Mouse (Mus musculus): Measurements from ENCODE around the gene Rad51. TPM values are rescaled to one million over a fixed set of nuclear protein-coding genes. Genes with fewer than 3 reads are reported as not detected.

Rad51 gene
- total and polyA plus RNA-seq, 2 experiments from 2014 or later: 1.2 to 8.4 TPM

DNA sequence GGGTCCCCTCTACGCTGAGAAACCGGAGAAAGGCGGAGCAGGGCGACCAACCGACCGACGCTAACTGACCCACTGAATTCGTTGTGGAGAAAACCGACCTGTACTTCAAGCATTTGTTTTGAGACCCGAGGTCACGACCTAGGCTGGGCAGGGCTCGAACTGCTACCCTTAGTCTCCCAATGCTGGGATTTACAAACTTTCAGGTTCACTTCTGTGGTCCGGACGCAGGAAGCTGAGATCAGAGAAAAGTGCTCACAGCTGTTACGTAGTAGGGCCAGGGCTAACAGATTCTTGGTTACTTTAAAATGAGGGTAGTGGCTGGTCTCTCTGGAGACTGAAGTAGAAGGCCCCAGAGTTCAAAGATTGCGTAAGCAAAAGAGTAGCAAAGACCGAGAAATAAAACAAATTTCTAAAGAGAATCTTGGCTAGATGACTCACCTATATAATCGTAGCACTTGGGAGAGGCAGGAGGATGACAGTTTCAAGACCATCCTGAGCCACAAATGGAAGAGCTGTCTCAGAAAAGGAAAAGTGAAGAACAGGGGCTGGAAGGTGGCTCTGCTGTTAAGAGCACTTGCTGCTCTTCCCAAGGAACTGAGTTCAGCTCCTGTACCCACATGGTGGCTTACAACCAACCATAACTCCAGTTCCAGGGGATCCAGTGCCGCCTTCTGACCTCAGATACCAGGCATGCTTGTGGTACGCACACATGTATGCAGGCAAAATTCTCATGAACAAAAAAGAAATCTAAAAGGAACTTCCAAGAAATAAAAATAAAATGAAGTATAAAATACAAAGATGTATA, 730 bp downstream of the Rad51 start:
- H3K36me3 ChIP-seq (ENCODE audit: insufficient read depth): no peaks in the 10 kb centered on the region
- DNase-seq (no peak), ATAC-seq (no peak)
- H3K4me1 ChIP-seq (ENCODE audit: insufficient read depth): no peaks in the 10 kb centered on the region
- no peak overlapping the region for H3K27ac ChIP-seq (ENCODE audit: low read depth, low read length)
- H3K27me3 ChIP-seq (ENCODE audit: insufficient read depth, low read length): no peaks in the 10 kb centered on the region
- 12% methylated on average over 20 of the region's 20 CpGs for WGBS
- H3K4me2 ChIP-seq (ENCODE audit: low read depth): peak overlapping the region; percentile 99
- TF ChIP-seq CTCF (IDR thresholded peaks at IDR 0.05; ENCODE audit: low read depth): no peak
- no peaks in the 10 kb centered on the region for H3K9me3 ChIP-seq (ENCODE audit: low read length)
- H3K9ac ChIP-seq: peak overlapping the region; percentile 68
- peak overlapping the region; percentile 67 for H3K4me3 ChIP-seq (ENCODE audit: low read depth, low read length)

DNA sequence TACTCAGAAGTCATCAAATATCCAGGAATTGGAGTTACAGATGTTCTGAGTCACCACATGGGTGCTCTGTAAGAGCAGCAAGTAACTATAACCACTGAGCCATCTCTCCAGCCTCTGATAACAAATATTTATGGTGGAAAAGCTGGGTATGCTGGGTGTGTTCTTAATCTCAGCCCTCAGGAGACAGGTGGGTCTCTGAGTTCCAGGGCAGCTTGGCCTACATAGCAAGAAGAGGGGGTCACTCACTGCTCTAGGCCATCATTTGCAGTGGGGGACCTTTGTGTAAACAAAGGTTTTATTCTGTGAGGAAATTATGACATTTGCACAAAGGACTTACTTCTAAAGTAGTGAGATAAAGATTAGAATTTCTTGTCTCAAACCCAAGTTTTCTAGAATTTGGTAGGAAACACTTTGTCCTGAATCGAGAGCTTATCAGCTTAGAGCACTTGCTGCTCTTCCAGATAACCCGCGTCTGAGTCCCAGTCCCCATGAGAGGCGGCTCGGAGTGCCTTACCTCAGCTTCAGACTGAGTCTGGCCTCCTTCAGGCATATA, 23.8 kb downstream of the Rad51 start:
- Histone ChIP-seq H3K4me1 (ENCODE audit: insufficient read depth) (no peaks in the 10 kb centered on the region), H3K4me3 (ENCODE audit: low read depth, low read length) (no peak overlapping the region), H3K27ac (ENCODE audit: low read depth, low read length) (no peak overlapping the region), H3K27me3 (ENCODE audit: insufficient read depth, low read length) (no peaks in the 10 kb centered on the region), H3K4me2 (ENCODE audit: low read depth) (no peak overlapping the region), H3K9me3 (ENCODE audit: low read length) (no peaks in the 10 kb centered on the region), H3K36me3 (ENCODE audit: insufficient read depth) (peaks cover 52% of the 10 kb centered on the region), H3K9ac (no peak overlapping the region)
- DNase-seq (no peak), ATAC-seq (no peak)
- WGBS: 86% methylated on average over 5 of the region's 5 CpGs
- TF ChIP-seq CTCF (IDR thresholded peaks at IDR 0.05; ENCODE audit: low read depth): no peak

DNA sequence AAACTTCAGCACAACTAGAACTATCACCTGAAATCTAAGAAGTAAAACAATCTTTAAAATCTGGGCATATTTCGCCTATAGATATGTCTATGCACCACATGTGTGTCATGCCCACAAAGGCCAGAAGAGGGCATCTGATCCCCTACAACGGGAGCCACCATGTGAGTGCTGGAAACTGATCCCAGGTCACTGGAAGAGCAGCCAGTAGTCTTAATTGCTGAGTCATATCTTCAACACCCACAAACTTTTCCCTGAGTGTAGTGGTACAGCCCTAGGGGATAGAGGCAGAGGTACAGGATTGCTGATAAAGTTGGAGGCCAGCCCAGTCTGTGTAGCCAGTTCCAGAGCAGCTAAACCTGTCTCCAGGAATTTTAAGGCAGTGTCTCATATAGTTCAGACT, 32.6 kb downstream of the Rad51 start:
- Histone ChIP-seq H3K36me3 (ENCODE audit: insufficient read depth) (peaks cover 89% of the 10 kb centered on the region), H3K4me2 (ENCODE audit: low read depth) (no peak overlapping the region), H3K4me1 (ENCODE audit: insufficient read depth) (no peaks in the 10 kb centered on the region), H3K27me3 (ENCODE audit: insufficient read depth, low read length) (no peaks in the 10 kb centered on the region), H3K9me3 (ENCODE audit: low read length) (no peaks in the 10 kb centered on the region), H3K4me3 (ENCODE audit: low read depth, low read length) (no peak overlapping the region), H3K27ac (ENCODE audit: low read depth, low read length) (no peak overlapping the region), H3K9ac (no peak overlapping the region)
- DNase-seq (no peak), ATAC-seq (no peak)
- 88% methylated on average over 2 of the region's 2 CpGs for WGBS
- peak; percentile 30 for TF ChIP-seq CTCF (IDR thresholded peaks at IDR 0.05; ENCODE audit: low read depth)

DNA sequence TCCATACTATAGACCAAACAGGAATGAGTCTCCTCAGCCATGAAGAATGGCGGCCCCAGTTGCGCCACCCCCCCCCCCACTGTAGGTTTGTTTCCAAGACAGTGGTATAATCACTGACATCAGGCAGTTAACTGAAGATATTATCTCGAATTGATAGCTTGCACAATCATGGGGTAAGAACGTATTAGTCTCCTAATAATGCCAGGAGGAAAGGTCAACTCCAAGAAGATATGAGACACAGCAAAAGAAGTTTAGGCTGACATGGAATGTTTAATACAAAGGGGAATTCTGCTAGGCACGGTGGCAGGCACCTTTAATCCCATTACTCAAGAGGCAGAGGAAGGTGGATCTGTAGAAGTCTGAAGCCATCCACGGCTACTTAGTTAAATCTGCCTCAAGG, 33.8 kb downstream of the Rad51 start:
- DNase-seq (no peak), ATAC-seq (no peak)
- TF ChIP-seq CTCF (IDR thresholded peaks at IDR 0.05; ENCODE audit: low read depth): no peak
- Histone ChIP-seq H3K4me2 (ENCODE audit: low read depth) (no peak overlapping the region), H3K27me3 (ENCODE audit: insufficient read depth, low read length) (no peaks in the 10 kb centered on the region), H3K27ac (ENCODE audit: low read depth, low read length) (no peak overlapping the region), H3K9me3 (ENCODE audit: low read length) (no peaks in the 10 kb centered on the region), H3K4me1 (ENCODE audit: insufficient read depth) (no peaks in the 10 kb centered on the region), H3K36me3 (ENCODE audit: insufficient read depth) (peaks cover 94% of the 10 kb centered on the region), H3K9ac (no peak overlapping the region), H3K4me3 (ENCODE audit: low read depth, low read length) (no peak overlapping the region)
- WGBS: 88% methylated on average over 6 of the region's 6 CpGs

DNA sequence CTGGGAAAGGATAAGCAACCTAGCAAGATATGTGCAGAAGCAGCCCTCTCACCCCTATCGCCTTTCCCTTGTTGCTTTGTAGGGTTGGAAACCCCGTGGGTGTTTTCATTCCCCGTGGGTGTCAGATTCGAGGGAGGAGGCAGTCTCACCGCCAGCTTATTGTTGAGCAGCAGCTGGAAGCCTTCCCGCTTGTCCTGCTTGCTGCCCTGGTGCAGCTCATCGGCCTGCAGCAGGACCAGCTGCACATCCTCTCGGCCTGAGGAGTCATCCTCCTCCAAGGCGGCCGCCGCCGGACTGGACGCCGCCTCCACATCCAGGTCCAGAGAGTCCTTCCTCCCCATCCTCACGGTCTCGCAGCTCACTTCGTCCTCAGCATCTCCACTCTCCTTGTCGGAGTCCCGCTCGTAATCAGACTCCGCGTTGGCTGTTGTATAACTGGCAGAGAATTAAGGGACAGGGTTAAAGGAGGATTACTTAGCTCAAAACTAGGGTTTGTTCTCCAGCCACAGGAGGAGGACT, 34.6 kb downstream of the Rad51 start:
- TF ChIP-seq CTCF (IDR thresholded peaks at IDR 0.05; ENCODE audit: low read depth): no peak
- Histone ChIP-seq H3K36me3 (ENCODE audit: insufficient read depth) (peaks cover 94% of the 10 kb centered on the region), H3K4me3 (ENCODE audit: low read depth, low read length) (no peak overlapping the region), H3K27ac (ENCODE audit: low read depth, low read length) (no peak overlapping the region), H3K27me3 (ENCODE audit: insufficient read depth, low read length) (no peaks in the 10 kb centered on the region), H3K9me3 (ENCODE audit: low read length) (no peaks in the 10 kb centered on the region), H3K4me1 (ENCODE audit: insufficient read depth) (no peaks in the 10 kb centered on the region), H3K4me2 (ENCODE audit: low read depth) (no peak overlapping the region), H3K9ac (no peak overlapping the region)
- no peak for ATAC-seq
- no peak for DNase-seq
- WGBS: 83% methylated on average over 22 of the region's 22 CpGs

DNA sequence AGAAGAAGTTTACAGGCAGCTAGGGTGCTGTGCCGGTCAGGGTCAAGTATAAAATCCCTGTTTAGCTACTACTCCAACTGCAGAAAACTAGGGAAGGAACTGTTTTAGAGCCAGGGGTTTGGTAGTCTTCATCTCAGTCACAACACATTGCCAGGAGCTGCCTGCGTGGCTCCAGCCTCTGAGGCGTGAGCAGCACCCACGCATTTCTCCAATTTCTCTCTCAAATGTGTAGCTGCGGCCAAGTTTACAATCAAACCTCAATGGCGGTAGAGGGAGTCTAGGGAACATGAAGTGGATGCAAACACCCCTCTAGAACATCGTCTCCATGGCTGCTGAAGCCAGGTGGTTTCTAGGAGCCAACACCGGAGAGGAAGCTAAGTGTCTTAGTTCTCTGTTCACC, 35.2 kb downstream of the Rad51 start:
- 95% methylated on average over 8 of the region's 8 CpGs for WGBS
- Histone ChIP-seq H3K9ac (no peak overlapping the region), H3K36me3 (ENCODE audit: insufficient read depth) (peaks cover 94% of the 10 kb centered on the region), H3K4me1 (ENCODE audit: insufficient read depth) (no peaks in the 10 kb centered on the region), H3K4me2 (ENCODE audit: low read depth) (no peak overlapping the region), H3K4me3 (ENCODE audit: low read depth, low read length) (no peak overlapping the region), H3K27ac (ENCODE audit: low read depth, low read length) (no peak overlapping the region), H3K9me3 (ENCODE audit: low read length) (no peaks in the 10 kb centered on the region), H3K27me3 (ENCODE audit: insufficient read depth, low read length) (no peaks in the 10 kb centered on the region)
- ATAC-seq (no peak), DNase-seq (no peak)
- TF ChIP-seq CTCF (IDR thresholded peaks at IDR 0.05; ENCODE audit: low read depth): no peak

DNA sequence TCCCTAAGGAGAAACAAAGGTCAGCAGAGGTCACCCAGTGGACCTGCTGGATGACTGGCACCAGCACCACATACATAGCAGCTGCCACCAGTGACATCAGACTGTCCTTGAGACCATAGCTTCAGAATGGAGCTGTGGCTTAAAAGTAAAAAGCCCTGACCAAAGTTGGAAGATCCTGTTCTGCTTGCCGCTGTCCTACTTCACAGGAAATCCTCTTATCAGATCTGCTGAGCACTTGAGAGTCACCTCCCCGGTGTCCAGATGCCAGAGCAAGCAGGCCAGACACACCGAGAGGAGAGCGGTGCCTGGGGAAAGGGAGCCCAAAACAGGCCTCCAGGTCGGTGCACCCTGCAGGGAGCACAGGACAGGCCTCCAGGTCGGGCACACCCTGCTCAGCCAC, 39.7 kb downstream of the Rad51 start:
- Histone ChIP-seq H3K4me1 (ENCODE audit: insufficient read depth) (0 out of 2 replicates have a peak, but pooled peaks cover 2% of the 10 kb centered on the region), H3K4me3 (ENCODE audit: low read depth, low read length) (no peak overlapping the region), H3K27me3 (ENCODE audit: insufficient read depth, low read length) (no peaks in the 10 kb centered on the region), H3K27ac (ENCODE audit: low read depth, low read length) (no peak overlapping the region), H3K4me2 (ENCODE audit: low read depth) (no peak overlapping the region), H3K9me3 (ENCODE audit: low read length) (no peaks in the 10 kb centered on the region), H3K36me3 (ENCODE audit: insufficient read depth) (peaks cover 69% of the 10 kb centered on the region), H3K9ac (no peak overlapping the region)
- ATAC-seq (no peak), DNase-seq (no peak)
- WGBS: 93% methylated on average over 6 of the region's 6 CpGs
- TF ChIP-seq CTCF (IDR thresholded peaks at IDR 0.05; ENCODE audit: low read depth): no peak
